Mouse (Mus musculus) telencephalon, adult 2 months (tissue): ENCODE results near the gene Ppp2ca.
"Not testable (repeated sequence)": the region's sequence is repeated elsewhere in the genome, so short reads cannot be mapped to it uniquely, and the experiment has no call there.

Experiments used
- DNase-seq: peaks from one replicate; pipeline ENCODE4 v3.0.0-alpha.2; 2011; ENCODE audit warnings: low read depth, low spot score

Ppp2ca gene

GRCm38 (mm10) chr11:52094568-52094967 lies 3.9 kb upstream of the Ppp2ca start:
- DNase-seq, result no peak

- DNase-seq, result no peak
Measured at GRCm38 (mm10) chr11:52097016-52097415, 1.5 kb upstream of the Ppp2ca start.

GRCm38 (mm10) chr11:52097596-52097995 lies 885 bp upstream of the Ppp2ca start:
- no peak for DNase-seq

GRCm38 (mm10) chr11:52099031-52099761 lies 715 bp downstream of the Ppp2ca start:
- no peak for DNase-seq

GRCm38 (mm10) chr11:52099771-52100219 lies 1.3 kb downstream of the Ppp2ca start:
- no peak for DNase-seq

- DNase-seq, result no peak
Measured at GRCm38 (mm10) chr11:52102977-52103376, 4.5 kb downstream of the Ppp2ca start.

GRCm38 (mm10) chr11:52105503-52105902 lies 7.0 kb downstream of the Ppp2ca start:
- no peak for DNase-seq

GRCm38 (mm10) chr11:52106037-52106436 lies 7.6 kb downstream of the Ppp2ca start:
- DNase-seq, result no peak

GRCm38 (mm10) chr11:52106438-52106837 lies 8.0 kb downstream of the Ppp2ca start:
- no peak for DNase-seq

GRCm38 (mm10) chr11:52108796-52109195 lies 10.3 kb downstream of the Ppp2ca start:
- no peak for DNase-seq

- no peak for DNase-seq
Measured at GRCm38 (mm10) chr11:52109421-52109820, 10.9 kb downstream of the Ppp2ca start.

GRCm38 (mm10) chr11:52115479-52115878 lies 17.0 kb downstream of the Ppp2ca start:
- no peak for DNase-seq

GRCm38 (mm10) chr11:52116117-52116516 lies 17.6 kb downstream of the Ppp2ca start:
- DNase-seq, result not testable (repeated sequence)

- DNase-seq, result no peak
Measured at GRCm38 (mm10) chr11:52117156-52117555, 18.7 kb downstream of the Ppp2ca start.

- not testable (repeated sequence) for DNase-seq
Measured at GRCm38 (mm10) chr11:52120415-52120814, 21.9 kb downstream of the Ppp2ca start.

- DNase-seq, result no peak
Measured at GRCm38 (mm10) chr11:52122045-52122444, 23.6 kb downstream of the Ppp2ca start.

GRCm38 (mm10) chr11:52124468-52124867 lies 26.0 kb downstream of the Ppp2ca start:
- DNase-seq, result no peak

- DNase-seq, result no peak
Measured at GRCm38 (mm10) chr11:52127169-52127568, 28.7 kb downstream of the Ppp2ca start.

GRCm38 (mm10) chr11:52127760-52128159 lies 29.3 kb downstream of the Ppp2ca start:
- no peak for DNase-seq

GRCm38 (mm10) chr11:52128316-52129061 lies 30.0 kb downstream of the Ppp2ca start:
- peak; percentile 55 for DNase-seq

- no peak for DNase-seq
Measured at GRCm38 (mm10) chr11:52129171-52129570, 30.7 kb downstream of the Ppp2ca start.

- DNase-seq, result peak; percentile 90
Measured at GRCm38 (mm10) chr11:52129621-52130450, 31.4 kb downstream of the Ppp2ca start.
